Mouse (Mus musculus) stomach, postnatal 0 days (tissue): ENCODE data around the gene Edrf1.

Experiments
- CTCF ChIP-seq: IDR thresholded peaks from 2 replicates; pipeline ENCODE4 v1.5.1; 2016; ENCODE audit warnings: antibody characterized with exemption, low read depth, mild to moderate bottlenecking, moderate library complexity
- EP300 ChIP-seq: optimal IDR thresholded peaks from 2 replicates; pipeline ENCODE3; 2016; ENCODE audit warnings: antibody characterized with exemption

DNA sequence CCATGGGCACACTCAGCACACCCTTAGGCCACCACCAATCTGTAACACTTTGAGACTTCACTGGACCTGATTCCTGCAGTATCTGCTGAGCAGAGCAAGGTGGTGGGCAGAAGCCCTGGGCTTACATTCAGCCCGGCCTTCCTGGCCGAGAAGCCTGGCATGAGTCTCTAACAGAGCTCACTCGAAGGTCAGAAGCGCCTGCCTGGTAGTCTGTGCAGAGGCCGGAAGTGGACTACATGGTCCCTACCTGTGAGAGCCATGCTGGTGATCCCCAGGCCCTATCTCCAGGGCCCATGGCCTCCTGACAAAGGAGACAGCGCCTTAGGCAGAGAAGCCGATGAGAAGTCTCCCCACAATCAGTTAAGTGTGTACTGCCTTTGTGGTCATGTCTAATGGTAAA lies 64.0 kb downstream of the Edrf1 start:
- TF ChIP-seq CTCF (no peak), EP300 (no peak)
